Mouse (Mus musculus) heart, postnatal 0 days (tissue): ENCODE measurements at regions not wholly inside any gene's neighbourhood (a gene's known extent, or its start where the extent isn't known, plus 50 kb on each side); places are given as distances from the start of the nearest gene placed in this dataset.

ENCODE experiments used
- CTCF ChIP-seq: IDR thresholded peaks from 2 replicates; pipeline ENCODE4 v1.5.1; 2016; ENCODE audit warnings: antibody characterized with exemption, control low read depth, low read depth
- EP300 ChIP-seq: IDR thresholded peaks from 2 replicates; pipeline ENCODE4 v1.6.1; 2016; ENCODE audit warnings: antibody characterized with exemption, low read depth

DNA sequence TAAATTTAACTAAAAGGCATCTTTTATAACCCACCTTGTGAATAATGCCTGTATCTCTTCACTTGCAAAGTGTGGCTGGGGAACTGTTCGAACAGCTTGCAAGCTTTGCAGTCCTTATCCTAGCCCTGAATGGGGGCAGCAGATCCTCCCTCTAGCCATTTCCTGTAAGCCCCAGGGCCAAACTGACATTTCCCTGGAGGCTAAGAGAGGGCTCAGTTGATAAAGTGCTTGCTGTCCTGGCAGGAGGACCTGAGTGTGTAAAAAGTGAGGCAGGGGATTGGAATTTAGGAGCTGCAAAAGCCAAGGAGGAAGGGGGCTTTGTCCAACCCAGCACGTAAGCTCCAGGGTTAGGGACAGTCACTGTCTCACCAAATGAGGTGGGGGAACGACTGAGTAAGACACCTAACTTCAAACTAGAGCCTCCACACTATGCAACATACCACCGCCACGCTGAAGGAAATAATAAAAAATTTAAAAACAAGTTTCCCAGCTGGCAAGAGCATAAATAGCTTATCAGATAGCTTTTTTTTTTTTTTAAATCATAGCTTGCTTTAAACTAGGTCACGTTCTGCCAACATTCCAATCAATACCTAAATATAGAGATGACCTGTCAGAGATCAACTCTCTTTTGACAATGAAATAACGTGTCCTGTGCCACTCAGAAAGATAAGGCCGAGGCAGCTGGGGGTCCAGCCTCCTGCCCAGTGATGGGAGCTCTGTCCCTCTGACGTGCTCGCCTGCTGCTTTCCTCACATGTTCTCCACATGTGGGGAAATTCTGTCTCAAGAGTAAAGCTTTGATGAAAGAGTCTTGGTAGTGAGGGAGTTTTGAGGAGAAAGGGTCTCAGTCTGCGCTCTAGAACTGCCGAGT lies 146.0 kb downstream of the Zfp36l1 start:
- no peak for TF ChIP-seq EP300
- no peak for TF ChIP-seq CTCF
